Mouse (Mus musculus) myocyte (in vitro differentiated cells): ENCODE data around the gene Tmeff1. TPM values are rescaled to one million over a fixed set of nuclear protein-coding genes. Genes with fewer than 3 reads are reported as not detected.

Source experiments
- H3K27me3 ChIP-seq: one replicate; pipeline ENCODE4 v1.6.1; 2011; ENCODE audit not compliant: control insufficient read depth, insufficient read depth, insufficient read length
- H3K36me3 ChIP-seq: one replicate; pipeline ENCODE4 v1.6.1; 2011; ENCODE audit not compliant: control insufficient read depth, insufficient read depth
- H3K4me2 ChIP-seq: one replicate; pipeline ENCODE4 v1.6.1; 2011; ENCODE audit warnings: low read depth, control low read depth
- H3K4me3 ChIP-seq: one replicate; pipeline ENCODE4 v1.5.1; 2011; ENCODE audit warnings: mild to moderate bottlenecking, control low read depth, moderate library complexity
- H3K79me2 ChIP-seq: one replicate; pipeline ENCODE4 v1.6.1; 2011; ENCODE audit not compliant: control insufficient read depth, insufficient read depth
- H3ac ChIP-seq: one replicate; pipeline ENCODE4 v1.6.1; 2011; ENCODE audit not compliant: control insufficient read depth, insufficient read length
- CEBPB ChIP-seq: IDR thresholded peaks from 2 replicates; pipeline ENCODE4 v1.6.1; 2011; ENCODE audit warnings: mild to moderate bottlenecking, moderate library complexity; ENCODE audit not compliant: poor library complexity, insufficient read depth, severe bottlenecking
- E2F4 ChIP-seq: IDR thresholded peaks from one replicate; pipeline ENCODE4 v1.6.1; 2011; ENCODE audit warnings: mild to moderate bottlenecking, control low read depth, moderate library complexity; ENCODE audit not compliant: insufficient read depth
- MAX ChIP-seq: IDR thresholded peaks from one replicate; pipeline ENCODE4 v1.6.1; 2011; ENCODE audit warnings: low read depth, mild to moderate bottlenecking, control low read depth
- MYOD1 ChIP-seq, 3 experiments: IDR thresholded peaks; one replicate each; pipeline ENCODE4 v1.6.1; 2011; ENCODE audit warnings: control low read depth in 2 of 3, low read depth in 2 of 3, mild to moderate bottlenecking in 2 of 3, moderate library complexity in 1 of 3; ENCODE audit not compliant: insufficient read length in 2 of 3, control insufficient read depth in 1 of 3
- MYOG ChIP-seq, 3 experiments: IDR thresholded peaks; one replicate each; pipeline ENCODE4 v1.6.1; 2011; ENCODE audit warnings: control low read depth in 2 of 3, low read depth in 2 of 3, mild to moderate bottlenecking in 2 of 3; ENCODE audit not compliant: insufficient read length in 2 of 3, control insufficient read depth in 1 of 3, insufficient read depth in 1 of 3
- POLR2A ChIP-seq: IDR thresholded peaks from one replicate; pipeline ENCODE4 v1.6.1; 2011; ENCODE audit warnings: low read depth, mild to moderate bottlenecking, control low read depth, moderate library complexity; ENCODE audit not compliant: insufficient read length
- POLR2AphosphoS2 ChIP-seq: IDR thresholded peaks from one replicate; pipeline ENCODE4 v1.6.1; 2011; ENCODE audit warnings: low read depth, control low read depth; ENCODE audit not compliant: insufficient read length
- REST ChIP-seq: IDR thresholded peaks from one replicate; pipeline ENCODE4 v1.6.1; 2011; ENCODE audit warnings: mild to moderate bottlenecking, control low read depth, moderate library complexity; ENCODE audit not compliant: insufficient read depth, insufficient read length
- SRF ChIP-seq: IDR thresholded peaks from one replicate; pipeline ENCODE4 v1.6.1; 2011; ENCODE audit warnings: low read depth; ENCODE audit not compliant: control insufficient read depth, insufficient read length
- TCF12 ChIP-seq: IDR thresholded peaks from one replicate; pipeline ENCODE4 v1.6.1; 2011; ENCODE audit warnings: mild to moderate bottlenecking, control low read depth; ENCODE audit not compliant: poor library complexity, insufficient read depth, severe bottlenecking
- TCF3 ChIP-seq: IDR thresholded peaks from one replicate; pipeline ENCODE4 v1.6.1; 2011; ENCODE audit warnings: low read depth, control low read depth; ENCODE audit not compliant: insufficient read length
- USF1 ChIP-seq: IDR thresholded peaks from one replicate; pipeline ENCODE4 v1.6.1; 2011; ENCODE audit warnings: low read depth, mild to moderate bottlenecking, control low read depth, moderate library complexity
- polyA plus RNA-seq: library from polyadenylated mRNA; unstranded; fragments of >200 nt; fragmentation: generic; extraction: Trizol; gene quantifications from one replicate; pipeline ENCODE4 v1.2.1, GENCODE M21; 2012; ENCODE audit warnings: missing spikeins

Tmeff1 gene
- polyA plus RNA-seq, 1 experiment = 19.6 TPM

GRCm38 (mm10) chr4:48552486-48553064 lies 32.4 kb upstream of the Tmeff1 start:
- Histone ChIP-seq H3K4me3 (no peak overlapping the region), H3K4me2 (no peak overlapping the region), H3ac (no peak overlapping the region), H3K27me3 (no peaks in the 10 kb centered on the region), H3K79me2 (peaks cover 50% of the 10 kb centered on the region), H3K36me3 (peaks cover 11% of the 10 kb centered on the region)
- no peak for TF ChIP-seq SRF
- no peak for TF ChIP-seq TCF3
- TF ChIP-seq POLR2A = no peak
- no peak for TF ChIP-seq MAX
- no peak for TF ChIP-seq TCF12
- no peak for TF ChIP-seq POLR2AphosphoS2
- no peak for TF ChIP-seq USF1
- no peak for TF ChIP-seq MYOD1 (IDR thresholded peaks at IDR 0.05; ENCODE audit: control insufficient read depth in 1 of 3, insufficient read length in 2 of 3, low read depth in 2 of 3)
- TF ChIP-seq MYOG (IDR thresholded peaks at IDR 0.05; ENCODE audit: control insufficient read depth in 1 of 3, insufficient read depth in 1 of 3, insufficient read length in 2 of 3, low read depth in 2 of 3) = no peak
- no peak for TF ChIP-seq CEBPB
- no peak for TF ChIP-seq REST

- Histone ChIP-seq H3K36me3 (peaks cover 12% of the 10 kb centered on the region), H3K4me3 (no peak overlapping the region), H3K79me2 (peaks cover 43% of the 10 kb centered on the region), H3ac (no peak overlapping the region), H3K27me3 (no peaks in the 10 kb centered on the region), H3K4me2 (no peak overlapping the region)
- TF ChIP-seq TCF3 (no peak), MYOD1 (IDR thresholded peaks at IDR 0.05; ENCODE audit: control insufficient read depth in 1 of 3, insufficient read length in 2 of 3, low read depth in 2 of 3) (no peak), MYOG (IDR thresholded peaks at IDR 0.05; ENCODE audit: control insufficient read depth in 1 of 3, insufficient read depth in 1 of 3, insufficient read length in 2 of 3, low read depth in 2 of 3) (no peak), TCF12 (no peak), USF1 (no peak), REST (no peak), MAX (no peak), CEBPB (no peak), POLR2AphosphoS2 (no peak)
Measured at GRCm38 (mm10) chr4:48554132-48554531, 30.8 kb upstream of the Tmeff1 start.

DNA sequence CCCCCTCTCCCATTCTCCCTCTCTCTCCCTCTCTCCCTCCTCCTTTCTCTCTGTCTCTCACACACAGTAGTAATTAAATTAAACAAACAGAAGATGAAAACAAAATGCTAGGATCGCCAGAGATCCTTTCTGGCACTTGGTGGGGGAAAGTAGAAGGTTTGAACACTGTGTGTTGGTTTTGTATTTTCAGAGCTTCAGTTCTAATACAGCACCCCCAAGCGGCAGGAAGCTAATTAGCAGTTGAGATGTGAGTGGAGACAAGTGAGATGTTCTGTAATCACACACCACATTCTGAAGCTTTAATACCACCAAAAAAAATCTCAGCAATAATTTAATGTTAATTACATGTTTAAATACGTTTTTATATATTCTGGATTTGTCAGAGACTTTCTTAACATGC lies 29.2 kb upstream of the Tmeff1 start:
- Histone ChIP-seq H3K79me2 (peaks cover 32% of the 10 kb centered on the region), H3K27me3 (no peaks in the 10 kb centered on the region), H3K4me2 (no peak overlapping the region), H3ac (no peak overlapping the region), H3K4me3 (no peak overlapping the region), H3K36me3 (peaks cover 12% of the 10 kb centered on the region)
- TF ChIP-seq SRF = no peak
- TF ChIP-seq REST = no peak
- TF ChIP-seq MAX = no peak
- TF ChIP-seq USF1 = no peak
- no peak for TF ChIP-seq TCF12
- no peak for TF ChIP-seq TCF3
- no peak for TF ChIP-seq POLR2AphosphoS2
- TF ChIP-seq POLR2A = no peak
- no peak for TF ChIP-seq E2F4
- no peak for TF ChIP-seq MYOD1 (IDR thresholded peaks at IDR 0.05; ENCODE audit: control insufficient read depth in 1 of 3, insufficient read length in 2 of 3, low read depth in 2 of 3)
- no peak for TF ChIP-seq MYOG (IDR thresholded peaks at IDR 0.05; ENCODE audit: control insufficient read depth in 1 of 3, insufficient read depth in 1 of 3, insufficient read length in 2 of 3, low read depth in 2 of 3)
- no peak for TF ChIP-seq CEBPB

DNA sequence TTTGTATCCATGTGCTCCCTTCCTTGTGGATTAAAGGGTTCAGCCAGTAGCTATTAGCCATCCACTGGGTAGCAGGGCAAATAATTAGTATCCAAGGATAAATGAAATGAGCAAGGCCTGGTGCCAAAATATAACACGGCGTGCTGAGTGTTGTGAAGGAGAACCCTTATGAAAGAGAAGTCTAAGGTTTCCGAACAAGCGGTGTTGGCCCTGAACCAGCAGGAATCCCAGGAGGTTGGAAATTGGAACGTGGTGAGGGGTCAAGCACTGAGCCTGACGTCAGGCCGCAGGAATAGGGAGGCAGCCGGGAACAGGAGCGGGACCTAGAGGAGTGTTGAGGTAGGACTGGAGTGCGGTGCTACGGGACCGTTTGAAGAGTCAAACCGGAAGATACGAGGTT lies 25.3 kb upstream of the Tmeff1 start:
- no peak for TF ChIP-seq USF1
- no peak for TF ChIP-seq MYOG (IDR thresholded peaks at IDR 0.05; ENCODE audit: control insufficient read depth in 1 of 3, insufficient read depth in 1 of 3, insufficient read length in 2 of 3, low read depth in 2 of 3)
- no peak for TF ChIP-seq POLR2AphosphoS2
- TF ChIP-seq POLR2A = no peak
- TF ChIP-seq TCF3 = no peak
- TF ChIP-seq MYOD1 (IDR thresholded peaks at IDR 0.05; ENCODE audit: control insufficient read depth in 1 of 3, insufficient read length in 2 of 3, low read depth in 2 of 3) = no peak
- no peak for TF ChIP-seq E2F4
- TF ChIP-seq TCF12 = no peak
- TF ChIP-seq CEBPB = no peak
- no peak for TF ChIP-seq SRF
- no peak for TF ChIP-seq MAX
- TF ChIP-seq REST = no peak
- H3K36me3 ChIP-seq = peaks cover 14% of the 10 kb centered on the region

DNA sequence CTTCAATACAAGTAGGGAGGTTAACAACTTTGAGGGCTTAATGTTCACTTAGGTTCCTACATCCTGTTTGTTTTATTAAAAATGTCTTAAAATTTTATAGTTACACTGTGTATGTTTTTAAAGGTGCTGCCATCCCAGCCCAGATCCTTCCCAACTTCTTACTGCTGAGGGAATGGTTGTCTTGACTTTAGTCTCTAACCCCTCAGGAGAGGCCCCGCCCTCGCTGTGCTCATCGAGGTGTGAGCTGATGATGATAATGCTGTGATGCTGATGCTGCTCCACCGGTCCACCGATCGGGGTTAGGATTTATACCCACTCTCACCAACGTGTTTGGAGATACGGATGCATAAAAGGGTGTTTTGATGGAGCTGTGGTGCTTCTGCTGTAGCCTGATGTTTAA lies 23.1 kb upstream of the Tmeff1 start:
- H3K36me3 ChIP-seq = peaks cover 17% of the 10 kb centered on the region
- H3K79me2 ChIP-seq = peaks cover 14% of the 10 kb centered on the region
- TF ChIP-seq MYOD1 (IDR thresholded peaks at IDR 0.05; ENCODE audit: control insufficient read depth in 1 of 3, insufficient read length in 2 of 3, low read depth in 2 of 3) = no peak
- TF ChIP-seq USF1 = no peak
- no peak for TF ChIP-seq TCF3
- TF ChIP-seq E2F4 = no peak
- TF ChIP-seq MYOG (IDR thresholded peaks at IDR 0.05; ENCODE audit: control insufficient read depth in 1 of 3, insufficient read depth in 1 of 3, insufficient read length in 2 of 3, low read depth in 2 of 3) = no peak
- no peak for TF ChIP-seq POLR2A
- TF ChIP-seq TCF12 = no peak
- no peak for TF ChIP-seq REST
- TF ChIP-seq MAX = no peak
- TF ChIP-seq POLR2AphosphoS2 = no peak
- H3K27me3 ChIP-seq = no peaks in the 10 kb centered on the region
- H3ac ChIP-seq = no peak overlapping the region
- no peak overlapping the region for H3K4me2 ChIP-seq
- no peak overlapping the region for H3K4me3 ChIP-seq

More for the DNA sequence above, 25.3 kb upstream of the Tmeff1 start:
- Histone ChIP-seq H3K4me3 (no peak overlapping the region), H3K4me2 (no peak overlapping the region), H3K27me3 (no peaks in the 10 kb centered on the region), H3ac (no peak overlapping the region), H3K79me2 (peaks cover 21% of the 10 kb centered on the region)
